Mouse (Mus musculus): ENCODE results near the gene Ergic1.

GRCm38 (mm10) chr17:26620292-26620691 is 59.0 kb downstream of the Ergic1 start:
- TF ChIP-seq CTCF (IDR thresholded peaks at IDR 0.05; ENCODE audit: low read depth, low read length), result no peak
- no peak for TF ChIP-seq POLR2A (IDR thresholded peaks at IDR 0.05; ENCODE audit: borderline replicate concordance, low read depth, low read length)
